8 mouse cellular contexts compared by ENCODE assay signal in the genomic region with DNA sequence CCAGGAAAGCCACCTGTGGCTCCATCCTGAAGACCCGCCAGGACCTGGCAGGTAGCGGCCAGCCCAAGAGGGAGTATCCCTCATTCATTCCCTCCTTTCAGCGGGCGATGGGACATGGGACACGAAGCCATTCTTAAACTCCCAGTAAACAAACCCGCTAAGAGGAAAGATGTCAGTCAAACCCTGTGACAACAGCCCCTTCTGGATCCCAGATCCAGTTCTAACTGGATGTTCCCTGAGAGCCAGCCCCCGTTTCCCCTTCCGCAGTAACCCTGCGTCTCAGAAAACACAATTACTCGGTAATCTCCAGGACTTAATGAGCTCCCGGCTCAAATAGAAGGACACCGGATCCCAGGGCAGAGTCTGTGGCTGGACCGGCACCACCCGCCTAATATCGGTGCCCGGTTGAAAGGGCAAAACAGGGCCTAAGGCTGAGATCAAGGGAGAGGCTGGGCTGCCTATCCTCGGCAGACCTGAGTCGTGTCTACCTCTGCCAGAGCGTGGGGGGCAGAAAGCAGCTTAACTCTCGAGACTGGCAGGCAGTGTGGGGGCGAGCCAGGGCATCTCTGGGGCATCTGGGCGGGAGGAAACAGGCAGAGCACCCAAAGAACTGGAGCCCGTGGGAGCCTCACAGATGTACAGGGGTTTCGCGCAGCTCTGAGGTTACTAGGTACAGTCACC. TPM values are rescaled to one million over a fixed set of nuclear protein-coding genes. Genes with fewer than 3 reads are reported as not detected.
DNase-seq lines count a peak whose midpoint lies in the region; ATAC-seq and TF ChIP-seq lines count a peak whose summit lies in the region.

No protein-coding gene starts in this region.

- peak; percentile 55 for DNase-seq in 3T3-L1 (ENCODE audit: low read depth, low spot score)
- peak; percentile 43 for DNase-seq in G1E (ENCODE audit: low spot score)
- no peak for DNase-seq in hindbrain, embryonic 14.5 days (ENCODE audit: low spot score)
- peak; percentile 39 for DNase-seq in liver
- peak; percentile 27 for DNase-seq in neural tube, embryonic 11.5 days (ENCODE audit: low spot score)
- no peak for DNase-seq in urinary bladder, postnatal 4 days (ENCODE audit: low spot score in 2 of 2)
- DNase-seq in gastrocnemius, postnatal 36 days, result no peak

- no peaks in the 10 kb centered on the region for H3K9me3 ChIP-seq in G1E (replicated peaks)
- H3K9me3 ChIP-seq in hindbrain, embryonic 14.5 days (ENCODE audit: control insufficient read depth, low read length), result no peaks in the 10 kb centered on the region
- no peaks in the 10 kb centered on the region for H3K9me3 ChIP-seq in neural tube, embryonic 11.5 days (ENCODE audit: control insufficient read depth, low read length)

- H3K4me2 ChIP-seq in hindbrain, embryonic 14.5 days (replicated peaks), result peak overlapping the region; percentile 75
- H3K4me2 ChIP-seq in neural tube, embryonic 11.5 days (ENCODE audit: low read depth), result peak overlapping the region; percentile 95

- intact Hi-C loops in gastrocnemius, postnatal 36 days (cut with DNase I), result no loop called here

- peaks cover 57% of the 10 kb centered on the region for H3K4me1 ChIP-seq in G1E (ENCODE audit: insufficient read depth, low read depth, low read length)
- peaks cover 13% of the 10 kb centered on the region; the same call in 1 of the 2 replicates for H3K4me1 ChIP-seq in hindbrain, embryonic 14.5 days (replicated peaks; ENCODE audit: control insufficient read depth, insufficient read depth, low read length)
- H3K4me1 ChIP-seq in neural tube, embryonic 11.5 days (ENCODE audit: control insufficient read depth, insufficient read depth, low read length), result peaks cover 15% of the 10 kb centered on the region; the same call in 1 of the 2 replicates

- peaks cover 5% of the 10 kb centered on the region; the same call in 1 of the 2 replicates for H3K27me3 ChIP-seq in G1E (ENCODE audit: insufficient read depth, low read length)
- 0 out of 2 replicates have a peak, but pooled peaks cover 15% of the 10 kb centered on the region for H3K27me3 ChIP-seq in hindbrain, embryonic 14.5 days (ENCODE audit: control insufficient read depth, insufficient read depth, low read length)
- 0 out of 2 replicates have a peak, but pooled peaks cover 3% of the 10 kb centered on the region for H3K27me3 ChIP-seq in neural tube, embryonic 11.5 days (ENCODE audit: control insufficient read depth, insufficient read depth, low read length)

- H3K4me3 ChIP-seq in G1E (ENCODE audit: low read depth, low read length), result peak overlapping the region; percentile 96
- peak overlapping the region; percentile 51 for H3K4me3 ChIP-seq in hindbrain, embryonic 14.5 days (replicated peaks; ENCODE audit: low read length)
- peak overlapping the region; percentile 62 for H3K4me3 ChIP-seq in neural tube, embryonic 11.5 days (ENCODE audit: low read depth, low read length)

- H3K9ac ChIP-seq in hindbrain, embryonic 14.5 days, result peak overlapping the region; percentile 71
- H3K9ac ChIP-seq in neural tube, embryonic 11.5 days (ENCODE audit: low read length), result peak overlapping the region; percentile 56

- no peak for TF ChIP-seq CTCF in G1E (IDR thresholded peaks at IDR 0.05; ENCODE audit: low read depth, low read length)

- no peak overlapping the region for H3K27ac ChIP-seq in hindbrain, embryonic 14.5 days
- H3K27ac ChIP-seq in neural tube, embryonic 11.5 days (ENCODE audit: low read depth, low read length), result no peak overlapping the region

- 2% methylated on average over 25 of the region's 25 CpGs for WGBS in hindbrain, embryonic 14.5 days
- 1% methylated on average over 25 of the region's 25 CpGs for WGBS in neural tube, embryonic 11.5 days

- peaks cover 30% of the 10 kb centered on the region for H3K36me3 ChIP-seq in G1E (replicated peaks)
- no peaks in the 10 kb centered on the region for H3K36me3 ChIP-seq in hindbrain, embryonic 14.5 days (replicated peaks; ENCODE audit: control insufficient read depth, insufficient read depth)
- no peaks in the 10 kb centered on the region for H3K36me3 ChIP-seq in neural tube, embryonic 11.5 days (ENCODE audit: control insufficient read depth, insufficient read depth, low read length)

- ATAC-seq in G1E (ENCODE audit: extremely low read depth, insufficient number of reproducible peaks, low FRiP score, poor library complexity, severe bottlenecking), result no peak
- ATAC-seq in erythroid progenitor cell, adult 5-6 weeks (replicated peaks; ENCODE audit: low FRiP score, poor library complexity, severe bottlenecking), result peak; percentile 40
- no peak for ATAC-seq in hindbrain, embryonic 14.5 days (ENCODE audit: low FRiP score)
- no peak for ATAC-seq in neural tube, embryonic 11.5 days (ENCODE audit: insufficient read depth, low FRiP score, low TSS enrichment)

RNA-seq across cellular contexts. Expression of a gene that starts 0.9 kb away (rescaled TPM):
- total RNA-seq in G1E (2014; fragmentation: Nextera tagmentation), result 68.3 and 87.9 TPM in 2 replicates
- total RNA-seq in G1E (2017), result 38.0 and 42.9 TPM in 2 replicates
- 37.4 and 43.7 TPM in 2 replicates for polyA plus RNA-seq in G1E (2012)
- 33.9 and 39.0 TPM in 2 replicates for total RNA-seq in erythroid progenitor cell, adult 5-6 weeks (2015; ENCODE audit: low replicate concordance)
- total RNA-seq in erythroid progenitor cell, adult 5-6 weeks (2017; ENCODE audit: low replicate concordance), result 35.3 and 44.2 TPM in 2 replicates
- 36.5 and 39.9 TPM in 2 replicates for polyA plus RNA-seq in hindbrain, embryonic 14.5 days (2014; fragmentation: Nextera tagmentation; extraction: Ambion mirVana)
- polyA plus RNA-seq in neural tube, embryonic 11.5 days (2014; fragmentation: Nextera tagmentation; extraction: Ambion mirVana), result 22.2 and 28.3 TPM in 2 replicates
- 10 to 100 TPM; 20.3 to 20.5 TPM for total RNA-seq in gastrocnemius, postnatal 36 days (2021)

RNA-seq across cellular contexts. Expression of a gene that starts 49.1 kb away (rescaled TPM):
- not detected in 2 replicates for total RNA-seq in G1E (2014; fragmentation: Nextera tagmentation)
- not detected in 2 replicates for total RNA-seq in G1E (2017)
- 0.22 and 0.45 TPM in 2 replicates for polyA plus RNA-seq in G1E (2012)
- total RNA-seq in erythroid progenitor cell, adult 5-6 weeks (2015; ENCODE audit: low replicate concordance), result not detected in 2 replicates
- not detected in 2 replicates for total RNA-seq in erythroid progenitor cell, adult 5-6 weeks (2017; ENCODE audit: low replicate concordance)
- 0.63 TPM in 1 of 2 replicates, not detected in the other for polyA plus RNA-seq in hindbrain, embryonic 14.5 days (2014; fragmentation: Nextera tagmentation; extraction: Ambion mirVana)
- polyA plus RNA-seq in neural tube, embryonic 11.5 days (2014; fragmentation: Nextera tagmentation; extraction: Ambion mirVana), result 0.46 TPM in 1 of 2 replicates, not detected in the other
- under 1 TPM in 1 of 2 experiments, not detected in 1; 0.20 TPM for total RNA-seq in gastrocnemius, postnatal 36 days (2021)

RNA-seq across cellular contexts. Expression of a gene that starts 50.0 kb away (rescaled TPM):
- total RNA-seq in G1E (2014; fragmentation: Nextera tagmentation) (477 and 495 TPM in 2 replicates), G1E (2017) (212 and 267 TPM in 2 replicates)
- 28.0 and 92.4 TPM in 2 replicates for polyA plus RNA-seq in G1E (2012)
- 158 and 186 TPM in 2 replicates for total RNA-seq in erythroid progenitor cell, adult 5-6 weeks (2015; ENCODE audit: low replicate concordance)
- total RNA-seq in erythroid progenitor cell, adult 5-6 weeks (2017; ENCODE audit: low replicate concordance), result 215 and 222 TPM in 2 replicates
- 1,333 and 1,355 TPM in 2 replicates for polyA plus RNA-seq in hindbrain, embryonic 14.5 days (2014; fragmentation: Nextera tagmentation; extraction: Ambion mirVana)
- 1,090 and 1,143 TPM in 2 replicates for polyA plus RNA-seq in neural tube, embryonic 11.5 days (2014; fragmentation: Nextera tagmentation; extraction: Ambion mirVana)
- total RNA-seq in gastrocnemius, postnatal 36 days (2021), result 1,000 to 10,000 TPM; 1,061 to 1,578 TPM

Comparison
In these comparisons a context has a peak if more than half of its experiments do, and no peak if none do; other contexts are left out.
1. DNase-seq: peak in 3T3-L1 (single experiment), G1E (single experiment), liver (single experiment) and neural tube, embryonic 11.5 days (single experiment); none in hindbrain, embryonic 14.5 days (single experiment), urinary bladder, postnatal 4 days (0 of 2) and gastrocnemius, postnatal 36 days (0 of 2).
2. Peak in every context shown above with its lines, with median percentiles within 50 percentile points of each other: H3K4me3 ChIP-seq.